Mouse (Mus musculus): ENCODE data around the gene Ltc4s. TPM values are rescaled to one million over a fixed set of nuclear protein-coding genes. Genes with fewer than 3 reads are reported as not detected.

The Ltc4s gene
- total and polyA plus RNA-seq, 2 experiments from 2014 or later, result 5.3 to 21.3 TPM

DNA sequence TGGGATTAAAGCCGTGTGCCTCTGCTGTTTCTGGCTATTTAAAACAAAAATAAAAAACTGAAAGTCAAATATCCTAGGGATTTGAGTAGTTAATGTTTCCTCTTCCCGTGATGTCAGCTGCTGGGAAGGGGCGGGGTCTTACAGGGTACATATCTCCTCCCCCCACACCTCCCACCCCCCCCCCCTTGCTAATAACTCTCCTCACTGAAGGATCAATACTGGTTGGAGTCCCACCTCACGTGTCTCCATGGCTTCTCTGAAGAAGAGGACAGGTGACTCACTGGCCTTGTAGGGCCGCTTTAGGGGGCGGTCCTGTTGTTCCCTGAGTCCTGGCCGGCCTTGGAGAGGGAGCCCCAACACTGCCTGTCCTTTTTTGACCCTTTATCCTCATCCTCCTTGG lies 49.7 kb downstream of the Ltc4s start:
- DNase-seq (ENCODE audit: low spot score) (no peak), ATAC-seq (ENCODE audit: low FRiP score) (no peak)
- H3K4me1 ChIP-seq (ENCODE audit: insufficient read depth, low read length), result no peaks in the 10 kb centered on the region
- no peaks in the 10 kb centered on the region for H3K9me3 ChIP-seq (ENCODE audit: low read length)
- no peak for TF ChIP-seq CTCF (IDR thresholded peaks at IDR 0.05)
- H3K4me2 ChIP-seq (ENCODE audit: low read depth, low read length, poor library complexity, severe bottlenecking), result no peak overlapping the region
- H3K27me3 ChIP-seq (ENCODE audit: insufficient read depth, low read length), result no peaks in the 10 kb centered on the region
- WGBS, result 79% methylated on average over 7 of the region's 7 CpGs
- H3K4me3 ChIP-seq (ENCODE audit: low read depth, low read length), result no peak overlapping the region
- peaks cover 14% of the 10 kb centered on the region; the same call in 1 of the 2 replicates for H3K36me3 ChIP-seq (ENCODE audit: insufficient read depth, low read length)
- H3K9ac ChIP-seq (replicated peaks; ENCODE audit: low read length, poor library complexity, severe bottlenecking), result no peak overlapping the region
- no peak overlapping the region for H3K27ac ChIP-seq (ENCODE audit: low read depth, low read length)

Small RNA genes lying within 50 kb of the gene (microRNA-seq; reads per million reads assigned to microRNA genes)
- gene Mir6919 (ENCODE audit: borderline number of aligned reads), result not detected

Other genes starting within 250 kb of the Ltc4s start
- gene Rnf130, start 213.3 kb downstream of the Ltc4s start, total RNA-seq (2014; rRNA removed), result 90.4 and 127 TPM in 2 replicates
- gene Rnf130, start 213.3 kb downstream of the Ltc4s start, polyA plus RNA-seq (2015; fragmentation: Nextera tagmentation; extraction: Ambion mirVana), result 54.3 and 59.4 TPM in 2 replicates
- gene Tbc1d9b, start 107.2 kb downstream of the Ltc4s start, total RNA-seq (2014; rRNA removed), result 58.5 and 68.8 TPM in 2 replicates
- 31.3 and 32.5 TPM in 2 replicates for gene Tbc1d9b, start 107.2 kb downstream of the Ltc4s start, polyA plus RNA-seq (2015; fragmentation: Nextera tagmentation; extraction: Ambion mirVana)
- gene Mrnip, start 64.2 kb downstream of the Ltc4s start, total RNA-seq (2014; rRNA removed), result 37.1 and 41.3 TPM in 2 replicates
- 37.9 and 40.7 TPM in 2 replicates for gene Mrnip, start 64.2 kb downstream of the Ltc4s start, polyA plus RNA-seq (2015; fragmentation: Nextera tagmentation; extraction: Ambion mirVana)
- 314 and 335 TPM in 2 replicates for gene Sqstm1, start 27.8 kb downstream of the Ltc4s start, total RNA-seq (2014; rRNA removed)
- gene Sqstm1, start 27.8 kb downstream of the Ltc4s start, polyA plus RNA-seq (2015; fragmentation: Nextera tagmentation; extraction: Ambion mirVana), result 455 and 484 TPM in 2 replicates
- 115 and 152 TPM in 2 replicates for gene Mgat4b, start 27.7 kb downstream of the Ltc4s start, total RNA-seq (2014; rRNA removed)
- gene Mgat4b, start 27.7 kb downstream of the Ltc4s start, polyA plus RNA-seq (2015; fragmentation: Nextera tagmentation; extraction: Ambion mirVana), result 77.3 and 77.9 TPM in 2 replicates
- gene Maml1, start 53.7 kb upstream of the Ltc4s start, total RNA-seq (2014; rRNA removed), result 12.5 and 12.8 TPM in 2 replicates
- gene Maml1, start 53.7 kb upstream of the Ltc4s start, polyA plus RNA-seq (2015; fragmentation: Nextera tagmentation; extraction: Ambion mirVana), result 1.5 and 1.6 TPM in 2 replicates
- 227 and 275 TPM in 2 replicates for gene Canx, start 87.1 kb upstream of the Ltc4s start, total RNA-seq (2014; rRNA removed)
- 235 and 244 TPM in 2 replicates for gene Canx, start 87.1 kb upstream of the Ltc4s start, polyA plus RNA-seq (2015; fragmentation: Nextera tagmentation; extraction: Ambion mirVana)
- gene Cby3, start 115.8 kb upstream of the Ltc4s start, total RNA-seq (2014; rRNA removed), result 0.71 TPM in 1 of 2 replicates, not detected in the other
- 0.92 and 1.8 TPM in 2 replicates for gene Cby3, start 115.8 kb upstream of the Ltc4s start, polyA plus RNA-seq (2015; fragmentation: Nextera tagmentation; extraction: Ambion mirVana)
- gene Hnrnph1, start 138.4 kb upstream of the Ltc4s start, total RNA-seq (2014; rRNA removed), result 215 and 300 TPM in 2 replicates
- 262 and 273 TPM in 2 replicates for gene Hnrnph1, start 138.4 kb upstream of the Ltc4s start, polyA plus RNA-seq (2015; fragmentation: Nextera tagmentation; extraction: Ambion mirVana)
- 11.3 and 21.8 TPM in 2 replicates for gene Rufy1, start 192.5 kb upstream of the Ltc4s start, total RNA-seq (2014; rRNA removed)
- gene Rufy1, start 192.5 kb upstream of the Ltc4s start, polyA plus RNA-seq (2015; fragmentation: Nextera tagmentation; extraction: Ambion mirVana), result 19.9 and 20.6 TPM in 2 replicates

Measured in midbrain, postnatal 0 days (tissue).